Mouse (Mus musculus) embryonic facial prominence, embryonic 15.5 days (tissue): ENCODE results near the gene Trim8. TPM values are rescaled to one million over a fixed set of nuclear protein-coding genes. Genes with fewer than 3 reads are reported as not detected.
A peak's percentile ranks its signal among the peaks of the same experiment; 100 is the strongest.

Experiments
- ATAC-seq: fragments of 200-750 bp; cut with Nextera tagmentation; 2 replicates; pipeline ENCODE4 v1.8.0; 2017; ENCODE audit warnings: low read depth, moderate TSS enrichment; ENCODE audit not compliant: insufficient number of reproducible peaks, low FRiP score, low TSS enrichment
- H3K27ac ChIP-seq: fragments of 300-500 bp; sonication (generic); replicated peaks from 2 replicates; pipeline ENCODE4 v1.5.1; 2015; ENCODE audit warnings: mild to moderate bottlenecking, inconsistent platforms
- H3K27me3 ChIP-seq: fragments of 300-500 bp; sonication (generic); 2 replicates; pipeline ENCODE4 v1.6.1; 2015; ENCODE audit warnings: inconsistent platforms
- H3K36me3 ChIP-seq: fragments of 300-500 bp; sonication (generic); 2 replicates; pipeline ENCODE4 v1.6.1; 2015; ENCODE audit warnings: mild to moderate bottlenecking, inconsistent platforms
- H3K4me1 ChIP-seq: fragments of 300-500 bp; sonication (generic); 2 replicates; pipeline ENCODE4 v1.6.1; 2015; ENCODE audit warnings: inconsistent platforms
- H3K4me2 ChIP-seq: fragments of 300-500 bp; sonication (generic); replicated peaks from 2 replicates; pipeline ENCODE4 v1.6.1; 2015; ENCODE audit warnings: mild to moderate bottlenecking, inconsistent platforms
- H3K4me3 ChIP-seq: fragments of 300-500 bp; sonication (generic); replicated peaks from 2 replicates; pipeline ENCODE4 v1.5.1; 2015; ENCODE audit warnings: mild to moderate bottlenecking, inconsistent platforms
- H3K9ac ChIP-seq: fragments of 300-500 bp; sonication (generic); 2 replicates; pipeline ENCODE4 v1.6.1; 2015; ENCODE audit warnings: inconsistent platforms
- H3K9me3 ChIP-seq: fragments of 300-500 bp; sonication (generic); replicated peaks from 2 replicates; pipeline ENCODE4 v1.6.1; 2016; ENCODE audit warnings: inconsistent platforms
- WGBS: fragments of 180-500 bp; shearing (Covaris S2); methylation state at CpG from one replicate; pipeline ENCODE4 v1.1.7; 2015; 5-methylcytosine and 5-hydroxymethylcytosine counted together
- polyA plus RNA-seq: library from polyadenylated mRNA; unstranded; fragments of >200 nt; fragmentation: Nextera tagmentation; extraction: Ambion mirVana; gene quantifications from 2 replicates; pipeline ENCODE4 v1.2.1, GENCODE M21; 2015

Gene Trim8
- polyA plus RNA-seq, 1 experiment from 2014 or later: 21.7 TPM

DNA sequence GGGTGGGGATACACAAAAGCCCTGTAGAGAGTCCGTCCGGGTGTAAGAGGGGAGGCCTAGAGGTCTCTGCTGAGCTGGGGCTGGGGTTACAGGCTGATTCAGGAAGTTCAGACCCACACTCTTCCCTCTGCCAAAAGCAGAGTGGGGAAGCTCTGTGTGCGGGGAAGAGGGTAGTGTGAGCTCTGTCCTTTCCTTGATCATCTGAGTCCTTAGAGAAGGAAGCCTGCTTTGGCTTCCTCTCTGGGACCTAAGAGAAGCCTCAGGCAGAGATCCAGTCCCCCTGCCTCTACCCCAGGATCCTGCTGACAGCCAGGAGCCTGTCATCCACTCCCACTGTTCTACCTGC is 4.8 kb downstream of the Trim8 start:
- H3K4me2 ChIP-seq: peak overlapping the region; percentile 12; the same call in 1 of the 2 replicates
- H3K36me3 ChIP-seq: peaks cover 17% of the 10 kb centered on the region
- no peaks in the 10 kb centered on the region for H3K9me3 ChIP-seq
- H3K4me3 ChIP-seq: no peak overlapping the region
- no peak overlapping the region for H3K9ac ChIP-seq
- H3K27ac ChIP-seq: no peak overlapping the region; the same call in 1 of the 2 replicates
- 56% methylated on average over 3 of the region's 3 CpGs for WGBS
- H3K4me1 ChIP-seq: peaks cover 72% of the 10 kb centered on the region
- ATAC-seq: no peak
- H3K27me3 ChIP-seq: no peaks in the 10 kb centered on the region

DNA sequence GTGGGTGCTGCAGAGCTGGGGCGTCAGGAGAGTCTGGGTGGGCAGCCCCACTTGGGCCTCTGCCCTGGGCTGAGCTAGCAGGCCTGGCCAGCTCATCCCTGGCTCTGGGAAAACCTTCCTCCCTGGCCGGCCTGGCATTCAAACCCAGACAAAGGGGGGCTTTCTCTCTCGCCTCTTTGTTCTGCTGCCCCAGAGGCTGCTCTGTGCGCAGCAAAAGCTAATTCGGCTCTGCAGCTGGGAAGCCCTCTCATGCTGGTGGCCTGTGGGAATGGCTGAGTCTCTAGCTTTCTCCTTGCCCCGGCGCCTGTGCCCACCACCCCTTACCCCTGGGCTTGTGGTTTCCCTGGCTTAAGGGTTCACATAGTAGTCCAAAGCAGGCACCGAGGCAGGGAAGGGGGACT is 5.7 kb downstream of the Trim8 start:
- H3K9ac ChIP-seq: no peak overlapping the region
- no peak overlapping the region for H3K4me3 ChIP-seq
- no peaks in the 10 kb centered on the region for H3K27me3 ChIP-seq
- H3K36me3 ChIP-seq: peaks cover 21% of the 10 kb centered on the region
- no peaks in the 10 kb centered on the region for H3K9me3 ChIP-seq
- 51% methylated on average over 8 of the region's 8 CpGs for WGBS
- H3K4me1 ChIP-seq: peaks cover 72% of the 10 kb centered on the region
- ATAC-seq: no peak
- no peak overlapping the region for H3K4me2 ChIP-seq
- H3K27ac ChIP-seq: peak overlapping the region; percentile 12; the same call in 1 of the 2 replicates

DNA sequence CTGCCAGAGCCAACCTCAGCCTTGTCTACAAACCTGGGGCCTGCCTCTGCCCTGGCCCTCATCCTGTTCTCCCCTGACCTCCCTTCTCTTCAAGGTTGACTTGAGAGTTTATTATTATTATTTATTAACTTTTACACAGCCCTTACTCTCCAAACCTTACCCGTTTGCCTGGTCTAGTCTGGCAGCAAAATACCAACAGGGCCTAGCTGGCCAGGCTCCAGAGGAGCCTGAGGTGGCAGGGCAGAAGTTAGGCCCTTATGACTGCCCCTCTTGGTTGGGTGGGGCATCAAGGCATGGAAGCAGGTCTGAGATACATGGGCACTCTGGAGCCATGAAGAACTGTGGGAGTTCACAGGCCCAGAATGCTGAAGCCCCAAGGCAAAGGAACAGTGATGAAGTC is 6.3 kb downstream of the Trim8 start:
- 71% methylated on average over 1 of the region's 1 CpGs for WGBS

DNA sequence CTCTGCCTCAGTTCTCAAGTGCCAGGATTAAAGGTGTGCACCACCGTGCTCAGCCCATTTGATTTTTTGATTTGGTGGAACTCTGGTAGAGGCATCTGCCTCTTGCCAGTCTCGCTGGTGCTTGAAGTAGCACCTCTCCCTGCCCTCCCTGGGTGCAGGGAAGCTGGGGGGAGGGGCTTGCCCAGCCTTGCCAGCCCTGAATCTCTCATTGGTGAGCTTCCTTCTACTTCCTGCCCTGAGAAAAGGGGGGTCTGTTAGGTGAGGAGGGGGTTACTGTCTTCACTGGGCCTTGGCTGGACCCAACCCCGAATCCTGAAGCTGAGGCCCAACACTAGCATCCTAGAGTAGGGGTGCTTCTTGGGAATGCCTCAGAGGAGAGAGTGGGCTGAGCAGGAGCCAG is 7.2 kb downstream of the Trim8 start:
- WGBS: 84% methylated on average over 3 of the region's 3 CpGs
- ATAC-seq: no peak
- H3K9ac ChIP-seq: no peak overlapping the region

More for the DNA sequence above, 6.3 kb downstream of the Trim8 start:
- no peak overlapping the region for H3K9ac ChIP-seq
- H3K36me3 ChIP-seq: peaks cover 28% of the 10 kb centered on the region
- H3K4me3 ChIP-seq: no peak overlapping the region
- H3K9me3 ChIP-seq: no peaks in the 10 kb centered on the region
- no peak overlapping the region for H3K4me2 ChIP-seq
- no peak for ATAC-seq
- H3K27ac ChIP-seq: no peak overlapping the region
- no peaks in the 10 kb centered on the region for H3K27me3 ChIP-seq
- peaks cover 69% of the 10 kb centered on the region for H3K4me1 ChIP-seq

GRCm38 (mm10) chr19:46509202-46509601 is 7.7 kb downstream of the Trim8 start:
- H3K9me3 ChIP-seq: no peaks in the 10 kb centered on the region
- no peak overlapping the region for H3K4me2 ChIP-seq
- H3K27ac ChIP-seq: no peak overlapping the region
- peaks cover 62% of the 10 kb centered on the region for H3K4me1 ChIP-seq
- 72% methylated on average over 3 of the region's 3 CpGs for WGBS
- no peak for ATAC-seq
- no peak overlapping the region for H3K4me3 ChIP-seq
- peaks cover 42% of the 10 kb centered on the region for H3K36me3 ChIP-seq
- no peaks in the 10 kb centered on the region for H3K27me3 ChIP-seq
- H3K9ac ChIP-seq: no peak overlapping the region; the same call in 1 of the 2 replicates

More for the DNA sequence above, 7.2 kb downstream of the Trim8 start:
- Histone ChIP-seq H3K36me3 (peaks cover 37% of the 10 kb centered on the region), H3K4me1 (peaks cover 67% of the 10 kb centered on the region), H3K4me3 (no peak overlapping the region), H3K27me3 (no peaks in the 10 kb centered on the region), H3K9me3 (no peaks in the 10 kb centered on the region), H3K27ac (no peak overlapping the region), H3K4me2 (no peak overlapping the region)

DNA sequence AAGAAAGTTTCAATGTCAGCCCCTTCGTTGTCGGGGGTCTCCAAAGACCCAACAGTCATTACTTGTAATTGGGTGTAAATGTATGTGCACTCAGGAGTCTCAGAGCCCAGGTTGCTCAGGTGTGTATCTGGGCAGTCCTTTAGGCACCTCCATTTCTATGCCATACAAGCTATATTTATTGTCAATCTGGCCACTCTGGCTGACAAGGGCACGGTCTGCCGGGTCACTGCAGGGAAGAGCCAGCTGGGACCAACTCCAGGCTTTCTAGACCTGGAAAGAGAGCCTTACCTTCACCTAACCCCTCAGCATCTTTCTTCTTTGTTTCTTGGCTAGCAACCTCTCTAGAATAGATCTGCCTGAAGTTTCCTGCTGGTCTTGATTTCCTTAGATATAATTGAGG is 8.2 kb downstream of the Trim8 start:
- H3K9ac ChIP-seq: no peak overlapping the region
- no peak overlapping the region for H3K4me2 ChIP-seq
- H3K9me3 ChIP-seq: no peaks in the 10 kb centered on the region
- H3K4me3 ChIP-seq: no peak overlapping the region
- H3K27me3 ChIP-seq: no peaks in the 10 kb centered on the region
- ATAC-seq: no peak
- H3K27ac ChIP-seq: no peak overlapping the region; the same call in 1 of the 2 replicates
- peaks cover 57% of the 10 kb centered on the region for H3K4me1 ChIP-seq
- 82% methylated on average over 4 of the region's 4 CpGs for WGBS
- H3K36me3 ChIP-seq: peaks cover 47% of the 10 kb centered on the region

DNA sequence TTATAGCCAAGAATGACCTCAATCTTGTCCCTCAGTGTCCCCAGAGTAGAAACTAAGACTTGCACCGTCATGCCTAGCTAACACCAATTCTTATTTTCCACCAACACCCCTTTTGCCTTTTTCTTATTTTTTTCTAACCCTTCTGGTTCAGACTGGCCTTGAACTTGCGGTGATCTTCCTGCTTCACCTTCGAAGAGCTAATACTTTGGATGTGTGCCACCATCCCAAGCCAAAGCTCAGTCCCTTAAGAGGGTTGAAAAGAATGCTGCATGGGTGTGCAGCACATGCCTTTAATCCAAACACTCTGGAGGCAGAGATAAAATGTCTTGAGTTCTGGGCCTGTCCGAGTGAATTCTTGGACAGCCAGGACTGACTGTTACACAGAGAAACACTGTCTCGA is 8.9 kb downstream of the Trim8 start:
- Histone ChIP-seq H3K4me1 (peaks cover 50% of the 10 kb centered on the region), H3K36me3 (peaks cover 54% of the 10 kb centered on the region), H3K27ac (0 out of 2 replicates have a peak overlapping the region, but pooled peaks have one; percentile 44), H3K4me3 (no peak overlapping the region), H3K27me3 (no peaks in the 10 kb centered on the region), H3K9me3 (no peaks in the 10 kb centered on the region), H3K4me2 (no peak overlapping the region), H3K9ac (no peak overlapping the region)
- ATAC-seq: no peak
- WGBS: 69% methylated on average over 5 of the region's 5 CpGs

GRCm38 (mm10) chr19:46510824-46511223 is 9.3 kb downstream of the Trim8 start:
- ATAC-seq: no peak
- H3K9me3 ChIP-seq: no peaks in the 10 kb centered on the region
- no peak overlapping the region for H3K4me3 ChIP-seq
- H3K27ac ChIP-seq: peak overlapping the region; percentile 44; the same call in 1 of the 2 replicates
- H3K4me2 ChIP-seq: no peak overlapping the region
- 44% methylated on average over 3 of the region's 3 CpGs for WGBS
- H3K36me3 ChIP-seq: peaks cover 54% of the 10 kb centered on the region
- H3K9ac ChIP-seq: no peak overlapping the region
- peaks cover 46% of the 10 kb centered on the region for H3K4me1 ChIP-seq
- H3K27me3 ChIP-seq: no peaks in the 10 kb centered on the region

DNA sequence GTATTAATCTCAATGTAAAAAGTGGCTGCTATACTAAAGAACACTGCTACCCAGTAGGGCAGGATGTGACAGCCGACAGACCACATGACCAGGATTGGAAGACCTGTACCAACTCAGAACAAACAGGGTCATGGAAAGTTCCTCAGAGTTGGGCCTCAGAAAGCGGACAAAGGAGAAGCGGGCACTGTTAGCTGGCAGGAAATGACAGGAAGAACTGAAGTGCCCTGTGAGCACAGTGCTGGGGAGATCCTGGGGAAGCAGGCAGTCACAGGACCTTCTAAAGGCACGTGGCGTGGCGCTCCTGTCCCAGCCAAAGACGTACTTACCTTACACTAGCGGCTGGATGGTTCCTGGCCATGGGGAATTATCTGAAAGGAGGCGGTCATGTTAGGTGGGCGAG is 9.8 kb downstream of the Trim8 start:
- WGBS: 77% methylated on average over 10 of the region's 10 CpGs
- H3K9ac ChIP-seq: no peak overlapping the region
- H3K36me3 ChIP-seq: peaks cover 55% of the 10 kb centered on the region
- no peaks in the 10 kb centered on the region for H3K9me3 ChIP-seq
- H3K4me1 ChIP-seq: peaks cover 42% of the 10 kb centered on the region
- ATAC-seq: no peak
- H3K4me3 ChIP-seq: no peak overlapping the region
- H3K27ac ChIP-seq: peak overlapping the region; percentile 44; the same call in 1 of the 2 replicates
- H3K4me2 ChIP-seq: no peak overlapping the region
- no peaks in the 10 kb centered on the region for H3K27me3 ChIP-seq

DNA sequence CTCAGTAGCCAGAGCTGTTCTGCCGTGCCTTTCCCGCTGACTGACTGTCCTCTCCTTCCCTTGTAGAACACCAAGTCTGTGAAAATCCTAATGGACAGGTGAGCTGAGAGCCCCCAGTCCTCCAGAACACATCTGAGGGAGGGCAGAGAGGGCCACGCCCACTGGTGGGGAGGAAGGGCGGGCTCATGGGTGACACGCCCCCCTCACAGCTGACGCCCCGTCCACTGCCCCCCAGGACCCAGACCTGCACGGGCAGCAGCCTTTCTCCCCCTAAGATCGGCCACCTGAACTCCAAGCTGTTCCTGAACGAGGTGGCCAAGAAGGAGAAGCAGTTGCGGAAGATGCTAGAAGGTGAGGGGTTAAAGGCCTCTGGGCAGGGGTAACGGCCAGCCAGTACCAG is 12.9 kb downstream of the Trim8 start:
- WGBS: 80% methylated on average over 12 of the region's 12 CpGs
- no peak overlapping the region for H3K4me3 ChIP-seq
- no peak for ATAC-seq
- H3K4me2 ChIP-seq: no peak overlapping the region
- H3K27ac ChIP-seq: no peak overlapping the region
- H3K27me3 ChIP-seq: no peaks in the 10 kb centered on the region
- H3K9me3 ChIP-seq: no peaks in the 10 kb centered on the region
- peaks cover 42% of the 10 kb centered on the region for H3K36me3 ChIP-seq
- peaks cover 41% of the 10 kb centered on the region for H3K4me1 ChIP-seq
- H3K9ac ChIP-seq: no peak overlapping the region

DNA sequence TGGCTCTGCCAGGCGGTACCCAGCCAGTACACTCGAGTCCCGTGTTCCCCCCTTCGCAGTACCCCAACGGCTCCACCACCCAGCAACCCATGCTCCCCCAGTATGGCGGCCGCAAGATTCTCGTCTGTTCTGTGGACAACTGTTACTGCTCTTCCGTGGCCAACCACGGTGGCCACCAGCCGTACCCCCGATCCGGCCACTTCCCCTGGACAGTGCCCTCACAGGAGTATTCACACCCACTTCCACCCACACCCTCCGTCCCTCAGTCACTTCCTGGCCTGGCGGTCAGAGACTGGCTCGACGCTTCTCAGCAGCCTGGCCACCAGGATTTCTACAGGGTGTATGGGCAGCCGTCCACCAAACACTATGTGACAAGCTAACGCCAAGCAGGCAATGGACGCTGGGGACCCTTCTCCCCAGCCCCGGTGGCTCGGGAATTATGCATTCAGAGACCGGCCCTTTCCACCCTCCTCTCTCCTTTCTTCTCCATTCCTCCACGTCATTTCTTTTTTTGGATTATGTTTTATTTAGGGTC is 13.9 kb downstream of the Trim8 start:
- no peak overlapping the region for H3K9ac ChIP-seq
- 89% methylated on average over 24 of the region's 24 CpGs for WGBS

More for the DNA sequence above, 13.9 kb downstream of the Trim8 start:
- H3K27me3 ChIP-seq: no peaks in the 10 kb centered on the region
- no peak for ATAC-seq
- peaks cover 42% of the 10 kb centered on the region for H3K36me3 ChIP-seq
- H3K9me3 ChIP-seq: no peaks in the 10 kb centered on the region
- no peak overlapping the region for H3K4me2 ChIP-seq
- peaks cover 39% of the 10 kb centered on the region for H3K4me1 ChIP-seq
- H3K4me3 ChIP-seq: no peak overlapping the region
- no peak overlapping the region for H3K27ac ChIP-seq
